Mouse (Mus musculus): Measurements from ENCODE around the gene Cabp7. TPM values are rescaled to one million over a fixed set of nuclear protein-coding genes. Genes with fewer than 3 reads are reported as not detected.

The Cabp7 gene
- total and polyA plus RNA-seq, 3 experiments = 0.51 TPM; not detected in 2

DNA sequence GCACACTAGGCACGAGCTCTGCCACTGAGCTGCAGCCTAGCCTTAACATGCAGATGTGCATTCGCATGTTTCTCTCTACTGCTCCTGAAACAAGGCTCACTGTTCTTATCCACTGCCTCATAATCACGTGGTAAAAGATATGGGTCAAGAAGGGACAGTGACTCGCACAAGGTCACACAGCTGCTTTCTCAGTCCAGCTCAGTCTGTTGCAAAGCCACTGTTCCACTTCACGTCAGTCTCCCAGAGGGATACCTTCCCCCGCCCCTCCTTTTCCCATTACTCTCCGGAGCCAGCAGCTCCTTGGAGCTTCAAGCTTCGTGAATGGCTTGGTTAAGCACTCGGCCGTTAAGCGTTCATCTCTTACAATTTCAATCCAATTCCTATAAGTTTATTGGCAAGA, 26.2 kb downstream of the Cabp7 start:
- Histone ChIP-seq H3K4me1 (ENCODE audit: control insufficient read depth in 1 of 2, insufficient read depth in 2 of 2) (peaks cover 33 to 55% of the 10 kb centered on the region in 2 experiments), H3K27ac (ENCODE audit: insufficient read depth, low read depth) (no peak overlapping the region), H3K27me3 (replicated peaks) (no peaks in the 10 kb centered on the region), H3K9me3 (replicated peaks; ENCODE audit: low read length) (no peaks in the 10 kb centered on the region), H3K36me3 (replicated peaks in 1 of 2; ENCODE audit: control insufficient read depth in 1 of 2, insufficient read depth in 1 of 2, low read length in 1 of 2) (peaks cover 35 to 59% of the 10 kb centered on the region in 2 experiments), H3K9ac (ENCODE audit: insufficient read depth, low read depth) (no peak overlapping the region), H3K4me3 (replicated peaks in 1 of 3; ENCODE audit: low read depth in 2 of 3, low read length in 2 of 3, poor library complexity in 1 of 3) (no peak overlapping the region), H3K4me2 (ENCODE audit: insufficient read depth, low read depth, poor library complexity, severe bottlenecking) (no peak overlapping the region), H3K79me2 (replicated peaks; ENCODE audit: control insufficient read depth, extremely low read depth, insufficient read depth, poor library complexity, severe bottlenecking) (no peaks in the 10 kb centered on the region; the same call in 1 of the 2 replicates)
- DNase-seq (ENCODE audit: extremely low read depth) = no peak
- dilution Hi-C loops (cut with MboI; ENCODE audit: extremely low pct_ligation_motif_present, extremely low pct_unique_long_range_greater_than_20kb, low sequenced_read_pairs) = no loop called here
- in situ Hi-C loops (cut with MboI; ENCODE audit: low pct_ligation_motif_present, low pct_unique_long_range_greater_than_20kb, low sequenced_read_pairs) = no loop called here
- TF ChIP-seq MYC (IDR thresholded peaks at IDR 0.05; ENCODE audit: low read depth, low read length) (no peak), MAZ (IDR thresholded peaks at IDR 0.05; ENCODE audit: low read depth, low read length) (no peak), ZMIZ1 (IDR thresholded peaks at IDR 0.05; ENCODE audit: low read depth, low read length) (no peak), MAX (IDR thresholded peaks at IDR 0.05; ENCODE audit: low read length) (peak; percentile 44), CHD2 (IDR thresholded peaks at IDR 0.05; ENCODE audit: low read length) (0 out of 2 replicates have a peak, but pooled peaks have one; percentile 20), POLR2A (IDR thresholded peaks at IDR 0.05; ENCODE audit: low read depth, low read length) (no peak), ETS1 (conservative IDR thresholded peaks at IDR 0.05; ENCODE audit: low read depth, low read length) (0 out of 2 replicates have a peak, but pooled peaks have one; percentile 7), USF1 (IDR thresholded peaks at IDR 0.05; ENCODE audit: low read depth, low read length) (peak; percentile 18; the same call in 1 of the 2 replicates), USF2 (conservative IDR thresholded peaks at IDR 0.05; ENCODE audit: low read depth, low read length) (no peak), PAX5 (IDR thresholded peaks at IDR 0.05; ENCODE audit: low read length) (no peak), ELF1 (IDR thresholded peaks at IDR 0.05; ENCODE audit: low read depth, low read length) (no peak), NRF1 (IDR thresholded peaks at IDR 0.05; ENCODE audit: low read depth, low read length) (no peak), ZC3H11A (IDR thresholded peaks at IDR 0.05; ENCODE audit: low read depth, low read length) (no peak), NELFE (IDR thresholded peaks at IDR 0.05; ENCODE audit: low read depth, low read length) (no peak), GABPA (IDR thresholded peaks at IDR 0.05; ENCODE audit: insufficient replicate concordance, low read depth, low read length) (no peak), HCFC1 (IDR thresholded peaks at IDR 0.05; ENCODE audit: low read depth, low read length) (no peak), EP300 (IDR thresholded peaks at IDR 0.05; ENCODE audit: low read length) (no peak; the same call in 1 of the 2 replicates), JUND (conservative IDR thresholded peaks at IDR 0.05; ENCODE audit: low read depth, low read length) (no peak), SIN3A (IDR thresholded peaks at IDR 0.05; ENCODE audit: low read length) (no peak), RAD21 (IDR thresholded peaks at IDR 0.05; ENCODE audit: low read depth, low read length) (no peak), ZNF384 (IDR thresholded peaks at IDR 0.05; ENCODE audit: low read depth, low read length) (no peak)

DNA sequence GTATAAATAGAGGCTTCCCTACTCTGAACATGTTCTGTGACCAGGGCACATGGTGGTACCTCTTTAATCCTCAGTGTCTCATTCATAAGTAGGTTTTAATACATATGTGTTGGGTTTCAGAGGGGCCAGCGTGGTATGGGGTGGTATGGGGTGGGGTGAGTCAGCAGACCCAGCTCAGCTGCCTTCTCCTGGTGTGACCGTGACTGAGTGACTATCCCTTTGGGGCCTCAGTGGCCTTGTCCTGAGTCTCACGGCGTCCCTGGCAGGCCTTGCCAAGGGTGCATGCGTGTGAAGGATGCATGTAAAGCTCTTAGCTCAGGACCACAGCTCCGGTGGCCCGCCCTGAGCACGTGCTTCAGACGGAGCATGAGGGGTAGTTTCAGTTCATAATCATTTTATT, 26.6 kb downstream of the Cabp7 start:
- no peak for DNase-seq (ENCODE audit: extremely low read depth)
- peak overlapping the region in 1 of 3 experiments; percentile 27 for H3K4me3 ChIP-seq (replicated peaks in 1 of 3; ENCODE audit: low read depth in 2 of 3, low read length in 2 of 3, poor library complexity in 1 of 3)
- H3K27me3 ChIP-seq (replicated peaks) = no peaks in the 10 kb centered on the region
- peaks cover 32 to 56% of the 10 kb centered on the region in 2 experiments for H3K36me3 ChIP-seq (replicated peaks in 1 of 2; ENCODE audit: control insufficient read depth in 1 of 2, insufficient read depth in 1 of 2, low read length in 1 of 2)
- TF ChIP-seq E2F4 (IDR thresholded peaks at IDR 0.05; ENCODE audit: insufficient replicate concordance, low read depth, low read length) (no peak), BHLHE40 (IDR thresholded peaks at IDR 0.05; ENCODE audit: low read depth, low read length) (peak; percentile 40; the same call in 1 of the 2 replicates), HCFC1 (IDR thresholded peaks at IDR 0.05; ENCODE audit: low read depth, low read length) (no peak)
- H3K4me1 ChIP-seq (ENCODE audit: control insufficient read depth in 1 of 2, insufficient read depth in 2 of 2) = peaks cover 33 to 59% of the 10 kb centered on the region in 2 experiments
- H3K9me3 ChIP-seq (replicated peaks; ENCODE audit: low read length) = no peaks in the 10 kb centered on the region
- H3K79me2 ChIP-seq (replicated peaks; ENCODE audit: control insufficient read depth, extremely low read depth, insufficient read depth, poor library complexity, severe bottlenecking) = no peaks in the 10 kb centered on the region; the same call in 1 of the 2 replicates
- dilution Hi-C loops (cut with MboI; ENCODE audit: extremely low pct_ligation_motif_present, extremely low pct_unique_long_range_greater_than_20kb, low sequenced_read_pairs) = no loop called here
- no peak overlapping the region for H3K4me2 ChIP-seq (ENCODE audit: insufficient read depth, low read depth, poor library complexity, severe bottlenecking)
- in situ Hi-C loops (cut with MboI; ENCODE audit: low pct_ligation_motif_present, low pct_unique_long_range_greater_than_20kb, low sequenced_read_pairs) = no loop called here
- H3K27ac ChIP-seq (ENCODE audit: insufficient read depth, low read depth) = no peak overlapping the region
- H3K9ac ChIP-seq (ENCODE audit: insufficient read depth, low read depth) = no peak overlapping the region
